ENCODE assay signal across 8 mouse cellular contexts in genomic region chr3:89299499-89299898, GRCm38 (mm10). TPM values are rescaled to one million over a fixed set of nuclear protein-coding genes. Genes with fewer than 3 reads are reported as not detected.
DNase-seq lines count a peak whose midpoint lies in the region; ATAC-seq and TF ChIP-seq lines count a peak whose summit lies in the region.

No protein-coding gene starts in this region.

- H3K4me1 ChIP-seq in heart, postnatal 0 days (ENCODE audit: control insufficient read depth, insufficient read depth), result peaks cover 6% of the 10 kb centered on the region; the same call in 1 of the 2 replicates
- H3K4me1 ChIP-seq in midbrain, embryonic 12.5 days, result peaks cover 7% of the 10 kb centered on the region; the same call in 1 of the 2 replicates

- H3K9me3 ChIP-seq in heart, postnatal 0 days (replicated peaks; ENCODE audit: control insufficient read depth, low read length), result no peaks in the 10 kb centered on the region
- no peaks in the 10 kb centered on the region for H3K9me3 ChIP-seq in midbrain, embryonic 12.5 days

- H3K9ac ChIP-seq in heart, postnatal 0 days (replicated peaks; ENCODE audit: low read depth, low read length), result peak overlapping the region; percentile 37; the same call in 1 of the 2 replicates
- H3K9ac ChIP-seq in midbrain, embryonic 12.5 days (replicated peaks), result 0 out of 2 replicates have a peak overlapping the region, but pooled peaks have one; percentile 2

- no peaks in the 10 kb centered on the region for H3K36me3 ChIP-seq in heart, postnatal 0 days (replicated peaks; ENCODE audit: control insufficient read depth, insufficient read depth, low read length)
- H3K36me3 ChIP-seq in midbrain, embryonic 12.5 days, result no peaks in the 10 kb centered on the region

- ATAC-seq in heart, postnatal 0 days (ENCODE audit: insufficient read depth, low read depth), result no peak; the same call in 1 of the 2 replicates
- ATAC-seq in midbrain, embryonic 12.5 days (ENCODE audit: low FRiP score, low read depth), result no peak

- no peaks in the 10 kb centered on the region for H3K27me3 ChIP-seq in heart, postnatal 0 days (ENCODE audit: control insufficient read depth, insufficient read depth, low read length)
- H3K27me3 ChIP-seq in midbrain, embryonic 12.5 days, result peaks cover 20% of the 10 kb centered on the region

- H3K4me2 ChIP-seq in heart, postnatal 0 days (ENCODE audit: low read depth, low read length), result peak overlapping the region; percentile 64
- peak overlapping the region; percentile 42 for H3K4me2 ChIP-seq in midbrain, embryonic 12.5 days (replicated peaks)

- no peak for TF ChIP-seq EP300 in heart, postnatal 0 days (IDR thresholded peaks at IDR 0.05; ENCODE audit: low read depth)

- 3% methylated on average over 14 of the region's 14 CpGs for WGBS in heart, postnatal 0 days
- 3% methylated on average over 14 of the region's 14 CpGs for WGBS in midbrain, embryonic 12.5 days

- peak overlapping the region; percentile 43; the same call in 1 of the 2 replicates for H3K27ac ChIP-seq in layer of hippocampus, adult 2 months
- H3K27ac ChIP-seq in heart, postnatal 0 days (ENCODE audit: low read depth), result no peak overlapping the region
- no peak overlapping the region for H3K27ac ChIP-seq in midbrain, embryonic 12.5 days (replicated peaks)

- peak overlapping the region; percentile 46 for H3K4me3 ChIP-seq in layer of hippocampus, adult 2 months
- H3K4me3 ChIP-seq in heart, postnatal 0 days (ENCODE audit: low read depth, low read length), result peak overlapping the region; percentile 36
- peak overlapping the region; percentile 21; the same call in 1 of the 2 replicates for H3K4me3 ChIP-seq in midbrain, embryonic 12.5 days

- DNase-seq in layer of hippocampus, adult 2 months (ENCODE audit: low spot score in 2 of 2), result no peak
- DNase-seq in layer of hippocampus, postnatal 10 days (ENCODE audit: low spot score in 2 of 2), result no peak
- DNase-seq in brain, adult 2 months (ENCODE audit: low read depth, low spot score), result peak; percentile 85
- DNase-seq in heart, postnatal 0 days (ENCODE audit: low spot score), result no peak
- DNase-seq in kidney, postnatal 4 days, result peak; percentile 62 to 73
- DNase-seq in gastrocnemius, postnatal 4 days (ENCODE audit: low spot score in 2 of 2), result no peak
- DNase-seq in cerebellum, adult 8-10 months, result no peak

- TF ChIP-seq CTCF in layer of hippocampus, adult 2 months (conservative IDR thresholded peaks at IDR 0.05), result peak; percentile 50
- 0 out of 2 replicates have a peak, but pooled peaks have one; percentile 3 for TF ChIP-seq CTCF in heart, postnatal 0 days (IDR thresholded peaks at IDR 0.05; ENCODE audit: low read depth)

RNA-seq across cellular contexts. Expression of gene Efna1, which starts 18.6 kb away (rescaled TPM):
- 1 to 10 TPM; 7.6 to 7.9 TPM for total RNA-seq in layer of hippocampus, adult 2 months (2021)
- 1 to 10 TPM; 6.4 to 7.2 TPM for total RNA-seq in layer of hippocampus, postnatal 10 days (2021)
- total RNA-seq in heart, postnatal 0 days (2014; rRNA removed; ENCODE audit: low replicate concordance), result 43.1 and 46.2 TPM in 2 replicates
- 37.2 and 38.4 TPM in 2 replicates for polyA plus RNA-seq in heart, postnatal 0 days (2015; fragmentation: Nextera tagmentation; extraction: Ambion mirVana)
- 9.5 and 11.0 TPM in 2 replicates for polyA plus RNA-seq in midbrain, embryonic 12.5 days (2016; fragmentation: Nextera tagmentation; extraction: Ambion mirVana)
- total RNA-seq in gastrocnemius, postnatal 4 days (2021), result 10 to 100 TPM; 20.4 to 21.8 TPM

RNA-seq across cellular contexts. Expression of gene Efna3, which starts 23.3 kb away (rescaled TPM):
- total RNA-seq in layer of hippocampus, adult 2 months (2021), result 10 to 100 TPM; 65.5 to 76.3 TPM
- total RNA-seq in layer of hippocampus, postnatal 10 days (2021), result 10 to 100 TPM; 59.9 to 63.1 TPM
- total RNA-seq in heart, postnatal 0 days (2014; rRNA removed; ENCODE audit: low replicate concordance), result not detected in 2 replicates
- 0.12 and 0.44 TPM in 2 replicates for polyA plus RNA-seq in heart, postnatal 0 days (2015; fragmentation: Nextera tagmentation; extraction: Ambion mirVana)
- 10.7 and 11.1 TPM in 2 replicates for polyA plus RNA-seq in midbrain, embryonic 12.5 days (2016; fragmentation: Nextera tagmentation; extraction: Ambion mirVana)
- not detected for total RNA-seq in gastrocnemius, postnatal 4 days (2021)

RNA-seq across cellular contexts. Expression of gene Slc50a1, which starts 29.1 kb away (rescaled TPM):
- 10 to 100 TPM; 46.3 to 58.9 TPM for total RNA-seq in layer of hippocampus, adult 2 months (2021)
- 10 to 100 TPM; 27.6 to 29.8 TPM for total RNA-seq in layer of hippocampus, postnatal 10 days (2021)
- 33.7 and 54.2 TPM in 2 replicates for total RNA-seq in heart, postnatal 0 days (2014; rRNA removed; ENCODE audit: low replicate concordance)
- polyA plus RNA-seq in heart, postnatal 0 days (2015; fragmentation: Nextera tagmentation; extraction: Ambion mirVana), result 50.7 and 52.0 TPM in 2 replicates
- 38.1 and 39.6 TPM in 2 replicates for polyA plus RNA-seq in midbrain, embryonic 12.5 days (2016; fragmentation: Nextera tagmentation; extraction: Ambion mirVana)
- 10 to 100 TPM; 31.7 to 37.7 TPM for total RNA-seq in gastrocnemius, postnatal 4 days (2021)

RNA-seq across cellular contexts. Expression of gene Efna4, which starts 38.3 kb away (rescaled TPM):
- total RNA-seq in layer of hippocampus, adult 2 months (2021), result under 1 TPM; 0.61 to 0.96 TPM
- total RNA-seq in layer of hippocampus, postnatal 10 days (2021), result 1 to 10 TPM; 2.7 to 3.4 TPM
- 2.7 and 7.2 TPM in 2 replicates for total RNA-seq in heart, postnatal 0 days (2014; rRNA removed; ENCODE audit: low replicate concordance)
- 2.6 and 3.5 TPM in 2 replicates for polyA plus RNA-seq in heart, postnatal 0 days (2015; fragmentation: Nextera tagmentation; extraction: Ambion mirVana)
- 16.8 and 17.3 TPM in 2 replicates for polyA plus RNA-seq in midbrain, embryonic 12.5 days (2016; fragmentation: Nextera tagmentation; extraction: Ambion mirVana)
- total RNA-seq in gastrocnemius, postnatal 4 days (2021), result 1 to 10 TPM; 2.6 to 2.8 TPM

RNA-seq across cellular contexts. Expression of gene Dpm3, which starts 40.3 kb away (rescaled TPM):
- total RNA-seq in layer of hippocampus, adult 2 months (2021), result 10 to 100 TPM; 51.2 to 61.0 TPM
- 10 to 100 TPM; 53.3 to 66.3 TPM for total RNA-seq in layer of hippocampus, postnatal 10 days (2021)
- 271 and 450 TPM in 2 replicates for total RNA-seq in heart, postnatal 0 days (2014; rRNA removed; ENCODE audit: low replicate concordance)
- polyA plus RNA-seq in heart, postnatal 0 days (2015; fragmentation: Nextera tagmentation; extraction: Ambion mirVana), result 80.3 and 85.9 TPM in 2 replicates
- 72.2 and 76.1 TPM in 2 replicates for polyA plus RNA-seq in midbrain, embryonic 12.5 days (2016; fragmentation: Nextera tagmentation; extraction: Ambion mirVana)
- total RNA-seq in gastrocnemius, postnatal 4 days (2021), result 10 to 100 TPM; 61.2 to 62.8 TPM

Comparison
In these comparisons a context has a peak if more than half of its experiments do, and no peak if none do; other contexts are left out.
1. DNase-seq: peak in brain, adult 2 months (single experiment) and kidney, postnatal 4 days (2 of 2); none in layer of hippocampus, adult 2 months (0 of 2), layer of hippocampus, postnatal 10 days (0 of 2), heart, postnatal 0 days (single experiment), gastrocnemius, postnatal 4 days (0 of 2) and cerebellum, adult 8-10 months (single experiment).
2. RNA of gene Efna3, which starts 23.3 kb away (total RNA-seq): 65.5 to 76.3 TPM in layer of hippocampus, adult 2 months and 59.9 to 63.1 TPM in layer of hippocampus, postnatal 10 days; not detected in gastrocnemius, postnatal 4 days and not detected in heart, postnatal 0 days; every median in the first group is over 10 times any median in the second.
3. Peak in every context shown above with its lines, with median percentiles within 50 percentile points of each other: H3K4me3 ChIP-seq.